Mouse (Mus musculus) frontal cortex, adult (tissue): ENCODE measurements at regions not wholly inside any gene's neighbourhood (a gene's known extent, or its start where the extent isn't known, plus 50 kb on each side); places are given as distances from the start of the nearest gene placed in this dataset.

Experiments
- ATAC-seq: cut with Nextera tagmentation; 2 replicates; pipeline ENCODE4 v1.9.2; 2017; ENCODE audit warnings: mild to moderate bottlenecking, moderate library complexity, mixed read lengths; ENCODE audit not compliant: low TSS enrichment

GRCm38 (mm10) chr6:81173018-81173417 lies 750.5 kb upstream of the Gcfc2 start:
- ATAC-seq: peak; percentile 23; the same call in 1 of the 2 replicates

DNA sequence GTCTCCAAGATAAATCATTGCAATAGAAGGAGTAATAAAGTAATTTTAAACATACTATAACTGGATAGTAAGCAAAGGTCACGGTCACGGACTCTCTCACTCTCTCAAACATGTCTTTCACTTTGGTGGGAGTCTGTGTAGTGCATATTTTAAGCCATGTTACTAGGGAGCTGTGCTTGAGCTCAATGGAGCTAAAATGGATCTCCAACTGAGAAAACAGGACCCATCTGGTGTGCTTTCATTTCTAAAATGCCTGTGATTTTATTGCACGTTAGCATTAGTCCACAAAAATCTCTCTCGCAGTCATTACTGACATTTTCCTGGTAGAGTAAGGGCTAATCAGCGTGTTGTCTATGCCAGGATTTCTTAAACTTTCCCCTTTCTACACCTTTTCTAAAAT lies 733.3 kb upstream of the Gcfc2 start:
- ATAC-seq: no peak

- no peak for ATAC-seq
Observed at GRCm38 (mm10) chr6:81210521-81210920, 712.9 kb upstream of the Gcfc2 start.

DNA sequence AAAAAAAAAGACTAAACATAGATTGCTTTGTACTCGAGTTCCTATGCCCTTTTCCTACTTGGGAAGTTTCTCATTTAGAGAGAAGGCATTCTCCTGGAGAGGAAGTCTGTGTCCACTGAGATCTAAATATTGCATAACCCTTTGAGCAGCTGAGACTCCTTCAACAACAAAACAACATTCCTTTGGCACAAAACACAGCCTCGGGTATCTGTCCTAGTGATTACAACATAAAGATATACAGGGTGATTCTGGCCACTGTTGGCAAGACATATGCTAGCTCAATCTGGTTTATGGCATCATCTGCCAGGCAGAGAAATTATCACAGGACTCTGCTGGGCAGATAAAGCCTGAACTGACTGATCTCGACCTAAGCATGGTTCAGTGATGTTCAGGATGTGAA lies 692.7 kb upstream of the Gcfc2 start:
- ATAC-seq: no peak

GRCm38 (mm10) chr6:81259878-81260277 lies 663.6 kb upstream of the Gcfc2 start:
- peak; percentile 50; the same call in 1 of the 2 replicates for ATAC-seq
